Comparison of ENCODE assay signal across 10 mouse cellular contexts in genomic region chr8:10634421-10634820, GRCm38 (mm10).
A peak's percentile ranks its signal among the peaks of the same experiment; 100 is the strongest.
DNase-seq lines count a peak whose midpoint lies in the region; ATAC-seq and TF ChIP-seq lines count a peak whose summit lies in the region.
"Had no signal": no experiment of that assay in that cellular context is flagged by ENCODE, and none has a peak within 500 bp of the region (broad histone marks: within the 10 kb centered on the region; RNA-seq: fewer than 3 reads in every experiment).

No protein-coding gene starts in this region.

- 0 out of 2 replicates have a peak overlapping the region, but pooled peaks have one; percentile 11 for H3K27ac ChIP-seq in hindbrain, postnatal 0 days
- H3K27ac ChIP-seq: left cerebral cortex, adult 2 months had no signal

- no peaks in the 10 kb centered on the region for H3K27me3 ChIP-seq in hindbrain, postnatal 0 days (ENCODE audit: insufficient read depth, low read length)

- 57% methylated on average over 13 of the region's 13 CpGs for WGBS in hindbrain, postnatal 0 days

- H3K36me3 ChIP-seq in hindbrain, postnatal 0 days (ENCODE audit: insufficient read depth, low read length) = no peaks in the 10 kb centered on the region

- no peak overlapping the region for H3K9ac ChIP-seq in hindbrain, postnatal 0 days (replicated peaks; ENCODE audit: low read length)

- ATAC-seq in hindbrain, postnatal 0 days = peak; percentile 58

- no peak overlapping the region for H3K4me2 ChIP-seq in hindbrain, postnatal 0 days (ENCODE audit: low read depth, low read length)

- intact Hi-C loops in left cerebral cortex, postnatal 4 days (cut with DNase I) = no loop called here
- intact Hi-C loops in left cerebral cortex, postnatal 36 days (cut with DNase I) = no loop called here

- no peaks in the 10 kb centered on the region for H3K4me1 ChIP-seq in hindbrain, postnatal 0 days (ENCODE audit: insufficient read depth, low read length)

- TF ChIP-seq CTCF in hindbrain, postnatal 0 days (IDR thresholded peaks at IDR 0.05; ENCODE audit: low read depth) = no peak

- H3K4me3 ChIP-seq in hindbrain, postnatal 0 days (ENCODE audit: low read length) = no peak overlapping the region
- H3K4me3 ChIP-seq: left cerebral cortex, adult 2 months had no signal

- DNase-seq in adrenal gland, postnatal 14 days = peak; percentile 25
- no peak for DNase-seq in adrenal gland, postnatal 25 days
- DNase-seq in left cerebral cortex, postnatal 4 days = peak; percentile 80
- no peak for DNase-seq in left cerebral cortex, postnatal 36 days (ENCODE audit: low spot score in 2 of 2)
- peak; percentile 95 for DNase-seq in Muller cell, postnatal 12 days (ENCODE audit: inconsistent ontology term)
- DNase-seq in hindbrain, postnatal 0 days (ENCODE audit: low spot score) = peak; percentile 54
- no peak for DNase-seq in frontal cortex, postnatal 25 days (ENCODE audit: low spot score in 2 of 2)
- DNase-seq in adrenal gland, adult 8-10 months = no peak
- DNase-seq: kidney, adult 11 months had no signal

- no peaks in the 10 kb centered on the region for H3K9me3 ChIP-seq in hindbrain, postnatal 0 days (ENCODE audit: low read length)

Comparison
In these comparisons a context has a peak if more than half of its experiments do, and no peak if none do; other contexts are left out.
1. DNase-seq: peak in adrenal gland, postnatal 14 days (single experiment), left cerebral cortex, postnatal 4 days (single experiment), Muller cell, postnatal 12 days (single experiment) and hindbrain, postnatal 0 days (single experiment); none in adrenal gland, postnatal 25 days (single experiment), left cerebral cortex, postnatal 36 days (0 of 2), frontal cortex, postnatal 25 days (0 of 2) and adrenal gland, adult 8-10 months (single experiment).